Mouse (Mus musculus) adrenal gland, adult (tissue): ENCODE results near the gene Zfp367.

ENCODE experiments used
- DNase-seq, 2 experiments: peaks; one replicate each; pipeline ENCODE4 v3.0.0; 2022 to 2023; ENCODE audit warnings: low spot score in 1 of 2; ENCODE audit not compliant: inconsistent age in 2 of 2

Gene Zfp367

DNA sequence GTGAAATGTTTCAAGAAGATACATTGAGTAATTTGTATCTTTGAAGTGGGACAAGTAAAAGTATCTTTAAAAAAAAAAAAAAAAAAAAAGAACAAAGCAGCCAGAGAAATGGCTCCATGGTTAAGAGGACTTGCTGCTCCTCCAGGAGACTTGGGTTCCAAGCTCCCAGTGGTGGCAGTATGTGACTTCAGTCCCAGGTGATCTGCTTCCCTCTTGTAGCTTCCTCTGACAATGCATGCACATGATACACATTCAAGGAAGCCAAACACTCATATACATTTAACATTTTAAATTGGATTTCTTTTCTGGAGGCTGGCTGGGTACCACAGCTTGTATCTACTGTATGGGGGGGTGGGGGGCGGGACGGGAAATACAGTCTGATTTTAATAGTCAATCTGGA is 1.6 kb upstream of the Zfp367 start:
- no peak for DNase-seq

DNA sequence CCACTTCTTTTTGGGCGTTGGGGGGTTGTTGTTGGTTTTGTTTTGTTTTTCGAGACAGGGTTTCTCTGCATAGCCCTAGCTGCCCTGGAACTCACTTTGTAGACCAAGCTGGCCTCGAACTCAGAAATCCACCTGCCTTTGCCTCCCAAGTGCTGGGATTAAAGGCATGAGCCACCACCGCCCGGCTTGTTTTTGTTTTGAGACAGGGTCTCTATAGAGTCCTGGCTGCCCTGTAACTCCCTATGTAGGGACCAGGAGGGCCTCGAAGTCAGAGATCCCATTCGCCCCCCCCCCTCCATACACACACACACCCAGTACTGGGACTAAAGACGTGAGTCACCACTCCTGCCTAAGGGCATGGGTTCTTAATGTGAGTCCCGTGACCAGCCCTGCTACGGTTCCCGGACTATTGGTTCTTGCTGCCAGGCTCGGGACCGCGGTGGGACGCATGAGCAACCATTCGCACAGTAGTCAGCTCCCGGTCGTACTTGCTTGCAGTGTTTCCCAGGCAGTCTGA is 807 bp upstream of the Zfp367 start:
- DNase-seq: peak; percentile 82 to 90

GRCm38 (mm10) chr13:64152671-64153082 is 325 bp downstream of the Zfp367 start:
- peak in 1 of 2 experiments; percentile 70 for DNase-seq

DNA sequence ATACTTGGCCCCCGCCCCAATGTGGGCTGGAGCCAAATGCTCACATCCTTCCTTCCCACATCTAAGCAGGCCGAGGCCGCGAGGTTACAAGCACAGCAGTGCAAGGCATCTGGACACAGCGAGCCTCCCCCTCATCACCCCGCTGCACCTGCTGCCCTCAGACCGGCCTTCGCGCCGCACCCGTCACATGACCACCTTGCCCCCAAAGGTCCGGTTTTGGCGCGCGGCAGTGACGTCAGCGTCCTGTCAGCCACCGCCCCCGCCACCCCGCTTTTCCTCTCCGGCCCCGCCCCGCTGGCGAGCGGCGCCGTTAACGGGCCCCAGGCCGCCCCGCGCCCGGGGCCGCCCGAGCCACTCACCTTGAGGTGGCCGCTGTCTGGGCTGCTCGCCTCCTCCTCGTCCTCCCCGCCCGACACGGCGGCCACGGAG is 747 bp downstream of the Zfp367 start:
- DNase-seq: peak; percentile 90 to 96

GRCm38 (mm10) chr13:64150121-64150520 is 2.9 kb downstream of the Zfp367 start:
- peak in 1 of 2 experiments; percentile 14 for DNase-seq

GRCm38 (mm10) chr13:64129616-64130375 is 23.2 kb downstream of the Zfp367 start:
- peak; percentile 73 to 89 for DNase-seq

- peak; percentile 83 to 90 for DNase-seq
Measured at GRCm38 (mm10) chr13:64128858-64129615, 24.0 kb downstream of the Zfp367 start, which contains the start of gene Slc35d2. Gene Slc35d2, minus strand, starts transcription at chr13:64129368.

DNA sequence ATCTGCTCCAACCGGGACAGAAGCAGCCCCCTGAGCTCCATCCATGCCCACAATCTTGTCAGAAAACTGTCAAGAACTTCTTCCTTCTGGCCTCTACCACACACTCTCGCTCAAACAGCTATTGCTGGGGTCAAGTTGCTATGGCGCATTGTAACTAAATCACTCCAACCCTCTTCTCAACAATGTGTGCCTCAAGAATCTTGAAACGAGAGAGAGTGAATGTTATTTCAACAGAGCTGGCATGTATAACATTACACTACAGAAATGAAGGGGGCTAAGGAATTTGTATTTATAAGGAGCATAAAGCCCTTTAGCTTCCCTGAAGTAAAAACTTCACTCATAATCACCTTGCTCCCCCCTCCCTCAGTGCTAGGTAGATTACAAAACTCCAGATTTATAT is 26.7 kb downstream of the Zfp367 start:
- DNase-seq: no peak

- DNase-seq: no peak
Measured at GRCm38 (mm10) chr13:64124886-64125285, 28.1 kb downstream of the Zfp367 start.

GRCm38 (mm10) chr13:64123491-64124188 is 29.4 kb downstream of the Zfp367 start:
- DNase-seq: no peak

DNA sequence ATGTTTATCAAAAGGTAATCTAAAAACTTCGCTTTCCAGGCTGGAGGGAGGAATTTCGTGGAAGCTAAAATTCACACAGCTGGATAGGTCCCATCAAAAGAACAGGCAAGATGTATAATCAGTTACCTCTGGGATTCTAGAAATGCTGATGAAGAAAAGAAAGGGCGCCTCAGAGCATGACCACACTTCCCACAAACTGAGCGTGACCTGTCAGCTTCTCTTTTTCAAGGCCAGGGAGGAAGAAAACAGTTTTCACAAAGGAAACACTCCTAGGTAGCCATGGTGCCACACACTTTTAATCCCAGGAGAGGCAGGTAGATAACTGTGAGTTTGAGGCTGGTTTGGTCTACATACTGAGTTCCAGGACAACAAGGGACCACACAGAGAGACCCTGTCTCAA is 32.2 kb downstream of the Zfp367 start:
- DNase-seq: no peak

DNA sequence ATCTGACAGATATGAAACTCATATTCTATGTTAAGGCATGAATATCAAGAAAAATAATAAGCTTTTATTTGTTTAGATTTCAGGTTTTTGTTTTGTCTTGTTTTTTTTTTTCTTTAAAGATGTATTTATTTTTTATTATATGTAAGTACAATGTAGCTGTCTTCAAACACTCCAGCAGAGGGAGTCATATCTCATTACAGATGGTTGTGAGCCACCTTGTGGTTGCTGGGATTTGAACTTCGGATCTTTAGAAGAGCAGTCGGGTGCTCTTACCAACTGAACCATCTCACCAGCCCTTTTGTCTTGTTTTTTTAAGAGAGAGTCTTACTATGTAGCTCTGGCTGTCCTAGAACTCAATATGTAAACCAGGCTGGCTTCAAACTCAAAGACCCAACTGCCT is 35.6 kb downstream of the Zfp367 start:
- DNase-seq: no peak

- no peak for DNase-seq
Measured at GRCm38 (mm10) chr13:64110421-64110820, 42.6 kb downstream of the Zfp367 start.

GRCm38 (mm10) chr13:64108381-64108850 is 44.6 kb downstream of the Zfp367 start:
- DNase-seq: no peak

DNA sequence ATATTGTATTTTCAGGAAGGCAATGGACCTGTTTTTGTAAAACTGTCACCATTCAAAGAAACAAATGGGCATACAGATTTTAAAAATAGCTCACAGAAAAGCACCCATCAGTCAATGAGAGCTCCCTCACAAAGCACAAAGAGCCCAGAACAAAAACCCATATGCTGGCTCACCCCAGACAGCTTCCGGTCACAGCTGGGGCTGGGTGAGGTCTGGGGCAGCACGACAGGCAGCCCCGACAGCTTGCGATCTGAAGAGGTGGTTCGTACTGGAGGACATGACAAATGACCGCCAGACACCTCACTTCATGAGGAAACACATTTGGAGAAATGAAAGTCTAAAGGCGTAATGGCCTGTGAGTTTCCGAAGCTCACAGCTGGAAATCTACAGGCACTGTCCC is 45.5 kb downstream of the Zfp367 start:
- DNase-seq: no peak

- no peak for DNase-seq
Measured at GRCm38 (mm10) chr13:64107105-64107504, 45.9 kb downstream of the Zfp367 start.

GRCm38 (mm10) chr13:64105690-64106089 is 47.3 kb downstream of the Zfp367 start:
- peak in 1 of 2 experiments; percentile 75 for DNase-seq

GRCm38 (mm10) chr13:64100186-64100585 is 52.8 kb downstream of the Zfp367 start:
- peak; percentile 59 to 85 for DNase-seq

DNA sequence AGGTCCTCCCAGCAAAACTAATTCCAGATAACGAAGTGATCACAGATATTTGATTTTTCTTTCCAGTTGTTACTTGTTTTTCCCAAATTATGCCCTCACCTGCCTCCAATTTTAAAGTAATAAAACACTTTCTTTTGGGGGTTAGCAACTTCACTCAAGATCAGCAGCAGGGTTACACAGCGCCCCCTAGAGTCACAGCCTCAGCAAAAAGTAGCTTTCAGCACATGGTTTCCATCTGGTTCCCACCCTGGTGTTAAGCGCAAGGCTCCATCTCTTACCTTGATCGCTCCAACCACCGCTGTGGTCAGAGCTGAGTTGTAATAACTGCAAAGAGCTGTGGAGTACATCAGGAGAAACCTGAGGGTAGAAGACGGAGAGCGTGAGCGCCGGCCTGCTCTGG is 54.0 kb downstream of the Zfp367 start:
- peak in 1 of 2 experiments; percentile 72 for DNase-seq

- DNase-seq: peak; percentile 76 to 96
Measured at GRCm38 (mm10) chr13:64093341-64093740, 59.7 kb downstream of the Zfp367 start.

- no peak for DNase-seq
Measured at GRCm38 (mm10) chr13:64092752-64093151, 60.2 kb downstream of the Zfp367 start.
